Mouse (Mus musculus) embryo, embryonic 10 days (tissue): ENCODE measurements around the gene Fut1.

Experiments used
- DNase-seq: peaks from one replicate; pipeline ENCODE4 v3.0.0-alpha.2; 2015; ENCODE audit warnings: low spot score

The Fut1 gene

GRCm38 (mm10) chr7:45598960-45599879, 17.9 kb upstream of the Fut1 start:
- peak; percentile 21 for DNase-seq

GRCm38 (mm10) chr7:45605704-45606289, 11.3 kb upstream of the Fut1 start:
- no peak for DNase-seq

- DNase-seq, result no peak
Observed at GRCm38 (mm10) chr7:45609511-45609910, 7.6 kb upstream of the Fut1 start.

GRCm38 (mm10) chr7:45616277-45616676, 812 bp upstream of the Fut1 start:
- DNase-seq, result no peak

GRCm38 (mm10) chr7:45618316-45618715, 1.2 kb downstream of the Fut1 start:
- no peak for DNase-seq

- DNase-seq, result no peak
Observed at GRCm38 (mm10) chr7:45619592-45619991, 2.5 kb downstream of the Fut1 start.

GRCm38 (mm10) chr7:45621443-45621842, 4.4 kb downstream of the Fut1 start, which contains the start of gene Izumo1:
Gene Izumo1, plus strand, starts transcription at chr7:45621811.
- peak; percentile 57 for DNase-seq

GRCm38 (mm10) chr7:45623507-45623906, 6.4 kb downstream of the Fut1 start:
- no peak for DNase-seq

- DNase-seq, result no peak
Observed at GRCm38 (mm10) chr7:45624718-45625117, 7.6 kb downstream of the Fut1 start.

- no peak for DNase-seq
Observed at GRCm38 (mm10) chr7:45625481-45625880, 8.4 kb downstream of the Fut1 start.

- DNase-seq, result no peak
Observed at GRCm38 (mm10) chr7:45626571-45627076, 9.5 kb downstream of the Fut1 start.

GRCm38 (mm10) chr7:45627261-45627660, 10.2 kb downstream of the Fut1 start, which contains the start of gene Rasip1:
Gene Rasip1, plus strand, starts transcription at chr7:45627488.
- no peak for DNase-seq

- DNase-seq, result peak; percentile 89
Observed at GRCm38 (mm10) chr7:45628364-45629294, 11.5 kb downstream of the Fut1 start.

- no peak for DNase-seq
Observed at GRCm38 (mm10) chr7:45630064-45630907, 13.2 kb downstream of the Fut1 start.

- peak; percentile 71 for DNase-seq
Observed at GRCm38 (mm10) chr7:45632499-45632898, 15.4 kb downstream of the Fut1 start.

GRCm38 (mm10) chr7:45634946-45635681, 18.0 kb downstream of the Fut1 start:
- peak; percentile 43 for DNase-seq

GRCm38 (mm10) chr7:45635711-45636688, 18.9 kb downstream of the Fut1 start:
- DNase-seq, result no peak

- DNase-seq, result no peak
Observed at GRCm38 (mm10) chr7:45637710-45638109, 20.6 kb downstream of the Fut1 start.
